In the genomic region with DNA sequence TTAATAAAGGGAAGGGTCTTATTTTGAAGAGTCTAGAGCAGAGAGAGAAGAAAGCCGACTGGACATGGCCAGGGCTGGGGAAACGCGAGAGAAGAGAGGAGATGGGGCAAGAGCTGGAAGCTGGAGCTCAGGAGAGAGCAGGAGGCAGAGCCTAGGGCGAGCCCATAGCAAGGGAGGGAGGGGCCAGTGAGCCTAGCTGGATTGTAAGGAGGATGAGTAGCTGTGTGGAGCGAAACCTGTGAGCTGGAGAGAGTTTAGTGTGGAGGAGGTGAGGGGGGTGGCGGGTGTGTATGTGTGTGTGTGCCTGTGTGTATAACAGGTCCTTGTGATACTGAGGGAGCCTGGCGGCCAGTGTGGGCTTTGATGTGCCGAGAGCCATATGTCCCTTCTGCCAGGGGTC, we compare ENCODE assay signal across 9 mouse cellular contexts. TPM values are rescaled to one million over a fixed set of nuclear protein-coding genes. Genes with fewer than 3 reads are reported as not detected.
DNase-seq lines count a peak whose midpoint lies in the region; ATAC-seq and TF ChIP-seq lines count a peak whose summit lies in the region.
"Had no signal": no experiment of that assay in that cellular context is flagged by ENCODE, and none has a peak within 500 bp of the region (broad histone marks: within the 10 kb centered on the region; RNA-seq: fewer than 3 reads in every experiment).

No protein-coding gene starts in this region.

- no peak overlapping the region for H3K27ac ChIP-seq in kidney, embryonic 14.5 days (ENCODE audit: low read depth, low read length)
- no peak overlapping the region for H3K27ac ChIP-seq in embryonic facial prominence, embryonic 11.5 days (replicated peaks; ENCODE audit: low read depth, low read length)
- no peak overlapping the region for H3K27ac ChIP-seq in midbrain, embryonic 12.5 days (replicated peaks)
- H3K27ac ChIP-seq: embryonic facial prominence, embryonic 13.5 days had no signal

- H3K36me3 ChIP-seq in kidney, embryonic 14.5 days (ENCODE audit: control insufficient read depth, insufficient read depth, low read length) = no peaks in the 10 kb centered on the region
- H3K36me3 ChIP-seq in embryonic facial prominence, embryonic 11.5 days (replicated peaks; ENCODE audit: control insufficient read depth, insufficient read depth, low read depth, low read length) = no peaks in the 10 kb centered on the region
- no peaks in the 10 kb centered on the region for H3K36me3 ChIP-seq in midbrain, embryonic 12.5 days
- H3K36me3 ChIP-seq: embryonic facial prominence, embryonic 13.5 days had no signal

- 23% methylated on average over 8 of the region's 8 CpGs for WGBS in kidney, embryonic 14.5 days
- 38% methylated on average over 8 of the region's 8 CpGs for WGBS in embryonic facial prominence, embryonic 11.5 days
- WGBS in midbrain, embryonic 12.5 days = 47% methylated on average over 8 of the region's 8 CpGs

- no peak overlapping the region for H3K4me2 ChIP-seq in kidney, embryonic 14.5 days (replicated peaks; ENCODE audit: low read depth, low read length)
- H3K4me2 ChIP-seq in embryonic facial prominence, embryonic 11.5 days (ENCODE audit: low read depth, low read length) = no peak overlapping the region
- no peak overlapping the region for H3K4me2 ChIP-seq in midbrain, embryonic 12.5 days (replicated peaks)
- H3K4me2 ChIP-seq: embryonic facial prominence, embryonic 13.5 days had no signal

- no peak for TF ChIP-seq CTCF in brain, embryonic 14.5 days (IDR thresholded peaks at IDR 0.05; ENCODE audit: borderline replicate concordance, extremely low read depth, insufficient read depth, insufficient read length)

- H3K27me3 ChIP-seq in kidney, embryonic 14.5 days (ENCODE audit: control insufficient read depth, insufficient read depth, low read length) = no peaks in the 10 kb centered on the region
- no peaks in the 10 kb centered on the region for H3K27me3 ChIP-seq in embryonic facial prominence, embryonic 11.5 days (ENCODE audit: control insufficient read depth, insufficient read depth, low read length)
- no peaks in the 10 kb centered on the region for H3K27me3 ChIP-seq in midbrain, embryonic 12.5 days
- H3K27me3 ChIP-seq: embryonic facial prominence, embryonic 13.5 days had no signal

- peak; percentile 48; the same call in 1 of the 2 replicates for ATAC-seq in kidney, embryonic 14.5 days (ENCODE audit: low FRiP score, low TSS enrichment)
- ATAC-seq in embryonic facial prominence, embryonic 11.5 days (replicated peaks; ENCODE audit: insufficient number of reproducible peaks, low FRiP score, low TSS enrichment, low read depth) = peak; percentile 37; the same call in 1 of the 2 replicates
- ATAC-seq in midbrain, embryonic 12.5 days (ENCODE audit: low FRiP score, low read depth) = peak; percentile 39

- H3K4me3 ChIP-seq in kidney, embryonic 14.5 days (ENCODE audit: low read length) = no peak overlapping the region
- H3K4me3 ChIP-seq in embryonic facial prominence, embryonic 11.5 days (ENCODE audit: low read depth, low read length) = no peak overlapping the region
- H3K4me3 ChIP-seq in midbrain, embryonic 12.5 days = no peak overlapping the region
- H3K4me3 ChIP-seq: embryonic facial prominence, embryonic 13.5 days had no signal

- no peaks in the 10 kb centered on the region for H3K9me3 ChIP-seq in kidney, embryonic 14.5 days (ENCODE audit: control insufficient read depth, low read length)
- no peaks in the 10 kb centered on the region for H3K9me3 ChIP-seq in embryonic facial prominence, embryonic 11.5 days (replicated peaks; ENCODE audit: control insufficient read depth, low read length)
- no peaks in the 10 kb centered on the region for H3K9me3 ChIP-seq in midbrain, embryonic 12.5 days
- H3K9me3 ChIP-seq: embryonic facial prominence, embryonic 13.5 days had no signal

- H3K9ac ChIP-seq in kidney, embryonic 14.5 days (ENCODE audit: low read depth, low read length) = no peak overlapping the region
- no peak overlapping the region for H3K9ac ChIP-seq in embryonic facial prominence, embryonic 11.5 days (replicated peaks; ENCODE audit: low read length)
- no peak overlapping the region for H3K9ac ChIP-seq in midbrain, embryonic 12.5 days (replicated peaks)
- H3K9ac ChIP-seq: embryonic facial prominence, embryonic 13.5 days had no signal

- DNase-seq in kidney, postnatal 14 days = no peak
- peak; percentile 28 for DNase-seq in brain, embryonic 14.5 days (ENCODE audit: low read depth)
- no peak for DNase-seq in embryonic facial prominence, embryonic 11.5 days (ENCODE audit: low spot score)
- no peak for DNase-seq in ovary, postnatal 10 days (ENCODE audit: low spot score)
- no peak for DNase-seq in layer of hippocampus, adult 11-12 months (ENCODE audit: low spot score)
- DNase-seq: thymus, adult 2 months had no signal

- H3K4me1 ChIP-seq in kidney, embryonic 14.5 days (ENCODE audit: control insufficient read depth, insufficient read depth, low read length) = 0 out of 2 replicates have a peak, but pooled peaks cover 12% of the 10 kb centered on the region
- H3K4me1 ChIP-seq in embryonic facial prominence, embryonic 11.5 days (ENCODE audit: control insufficient read depth, insufficient read depth, low read length) = no peaks in the 10 kb centered on the region
- H3K4me1 ChIP-seq in midbrain, embryonic 12.5 days = peaks cover 18% of the 10 kb centered on the region

- no peak for TF ChIP-seq POLR2A in brain, embryonic 14.5 days (IDR thresholded peaks at IDR 0.05; ENCODE audit: borderline replicate concordance, extremely low read depth, insufficient read depth, insufficient read length, poor library complexity, severe bottlenecking)

RNA-seq across cellular contexts. Expression of gene Dera, which starts 5.3 kb away (rescaled TPM):
- polyA plus RNA-seq in kidney, embryonic 14.5 days (2014; fragmentation: Nextera tagmentation; extraction: Ambion mirVana) = 68.7 and 73.1 TPM in 2 replicates
- polyA plus RNA-seq in brain, embryonic 14.5 days (2012; rRNA removed) = 6.0 and 6.4 TPM in 2 replicates
- polyA plus RNA-seq in embryonic facial prominence, embryonic 11.5 days (2014; fragmentation: Nextera tagmentation; extraction: Ambion mirVana) = 64.7 and 74.5 TPM in 2 replicates
- 38.7 and 40.4 TPM in 2 replicates for polyA plus RNA-seq in midbrain, embryonic 12.5 days (2016; fragmentation: Nextera tagmentation; extraction: Ambion mirVana)

RNA-seq across cellular contexts. Expression of gene Strap, which starts 24.8 kb away (rescaled TPM):
- 198 and 200 TPM in 2 replicates for polyA plus RNA-seq in kidney, embryonic 14.5 days (2014; fragmentation: Nextera tagmentation; extraction: Ambion mirVana)
- 68.0 and 75.4 TPM in 2 replicates for polyA plus RNA-seq in brain, embryonic 14.5 days (2012; rRNA removed)
- 280 and 283 TPM in 2 replicates for polyA plus RNA-seq in embryonic facial prominence, embryonic 11.5 days (2014; fragmentation: Nextera tagmentation; extraction: Ambion mirVana)
- 203 and 210 TPM in 2 replicates for polyA plus RNA-seq in midbrain, embryonic 12.5 days (2016; fragmentation: Nextera tagmentation; extraction: Ambion mirVana)
